Mouse (Mus musculus) B cell, adult 62 days (primary cell): ENCODE data around the gene Cntn2. TPM values are rescaled to one million over a fixed set of nuclear protein-coding genes. Genes with fewer than 3 reads are reported as not detected.

Experiments
- total RNA-seq: library from RNA; stranded (reverse); gene quantifications from 4 replicates; pipeline ENCODE4 v1.2.4, GENCODE M21; 2023

The Cntn2 gene
- total RNA-seq = 6.6 to 17.0 TPM (median 9.0 TPM) in 4 replicates

DNA sequence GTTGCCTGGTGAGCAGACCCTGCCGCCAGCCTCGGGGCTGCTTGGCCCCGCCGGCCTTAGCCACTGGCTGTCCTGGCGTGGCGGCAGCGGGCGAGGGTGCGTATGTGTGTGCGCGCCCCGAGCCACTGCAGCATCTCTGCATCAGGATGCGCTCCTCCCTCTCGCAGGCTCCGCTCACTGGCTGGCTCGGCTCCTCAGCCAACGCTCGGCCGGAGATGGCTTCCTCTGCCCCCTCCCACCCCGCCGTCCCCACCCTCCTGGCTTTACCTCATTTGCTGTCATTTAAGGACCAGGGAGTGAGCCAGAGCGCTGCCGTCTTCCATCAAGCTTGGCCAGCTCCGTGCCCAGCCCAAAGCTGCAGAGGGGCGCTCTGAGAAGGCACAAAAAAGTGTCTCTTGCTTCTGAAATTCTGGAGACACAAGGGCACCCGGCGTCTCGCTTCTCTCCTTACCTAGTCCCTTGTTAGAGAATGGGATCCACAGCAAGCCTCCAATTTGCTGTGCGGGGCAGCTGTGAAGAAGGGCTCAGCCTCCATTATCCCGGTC is at the start of gene Cntn2:
TSS of gene Cntn2 (minus strand) at position 495 of the 545 bp plus-strand sequence.

DNA sequence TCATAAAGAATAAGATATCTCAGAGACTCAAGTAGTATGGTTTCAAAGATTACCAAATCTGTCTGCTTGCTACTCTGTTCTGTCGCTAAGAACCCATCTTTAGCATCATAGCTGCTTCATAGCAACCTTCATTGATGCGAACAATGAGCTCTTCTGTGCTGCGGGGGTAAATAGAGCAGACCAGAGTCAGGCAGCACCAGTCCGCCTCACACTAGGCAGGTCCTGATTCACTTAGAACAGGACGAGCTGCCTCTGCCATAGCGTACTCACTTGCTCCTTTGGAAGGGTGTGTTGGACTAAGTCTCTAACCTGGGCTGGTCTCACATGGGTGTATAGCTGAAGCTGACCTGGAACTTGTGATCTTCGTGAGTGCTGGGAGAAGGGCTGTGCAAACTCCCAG is 37.0 kb downstream of the Cntn2 start, which contains the start of gene Tmem81:
TSS of gene Tmem81 (plus strand) at position 173 of the 400 bp plus-strand sequence.

DNA sequence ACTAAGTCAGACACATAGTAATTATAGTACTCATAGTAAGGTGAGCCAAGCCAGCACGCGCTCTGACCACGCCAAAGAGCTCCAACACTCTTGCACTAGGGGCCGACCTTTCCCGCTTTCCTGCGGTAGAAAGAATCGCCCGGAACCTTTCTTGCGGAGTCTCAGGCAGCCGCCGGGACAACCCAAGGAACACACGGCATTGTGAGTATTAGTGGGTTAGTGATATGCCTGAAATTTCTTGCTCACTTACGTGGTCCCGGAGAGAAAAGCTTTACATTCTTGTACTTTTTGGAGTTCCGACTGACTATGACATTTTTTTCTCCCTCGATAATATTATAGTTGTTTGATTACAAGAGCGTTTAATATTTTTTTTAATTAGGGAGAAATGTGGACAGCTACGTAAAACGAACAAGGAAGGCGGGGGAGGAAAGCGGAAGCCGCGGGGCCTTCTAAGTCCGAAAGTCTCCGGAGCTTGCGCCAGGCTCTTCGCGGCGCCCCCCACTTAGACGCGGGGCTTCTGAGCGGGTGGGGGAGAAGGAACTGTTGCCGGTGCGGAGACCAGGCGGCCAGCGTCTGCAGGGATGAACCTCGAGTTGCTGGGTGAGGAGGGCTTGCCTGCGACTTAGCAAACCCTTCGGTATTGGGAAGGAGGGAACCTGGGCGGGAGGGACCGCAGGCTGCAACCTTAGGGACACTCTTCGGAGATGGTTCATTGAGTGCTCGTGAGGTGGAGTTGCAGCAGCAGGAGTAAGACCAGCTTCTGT is 65.9 kb downstream of the Cntn2 start, which contains the start of gene Rbbp5:
TSS of gene Rbbp5 (plus strand) at position 438 of the 764 bp plus-strand sequence.

Other genes with a start within 250 kb of the Cntn2 start
- gene Klhdc8a, start 244.6 kb downstream of the Cntn2 start, total RNA-seq = 0.14 TPM in 1 of 4 replicates, not detected in the others
- 106 to 126 TPM (median 124 TPM) in 4 replicates for gene Nuak2, start 227.1 kb downstream of the Cntn2 start, total RNA-seq
- gene Tmcc2, start 152.0 kb downstream of the Cntn2 start, total RNA-seq = 0.46 to 1.4 TPM (median 0.88 TPM) in 4 replicates
- gene Dstyk, start 125.7 kb downstream of the Cntn2 start, total RNA-seq = 18.3 to 26.1 TPM (median 24.4 TPM) in 4 replicates
- gene Rbbp5, start 65.9 kb downstream of the Cntn2 start, total RNA-seq = 45.5 to 61.1 TPM (median 51.7 TPM) in 4 replicates
- gene Tmem81, start 37.0 kb downstream of the Cntn2 start, total RNA-seq = 10.0 to 13.9 TPM (median 12.2 TPM) in 4 replicates
- gene Nfasc, start 198.5 kb upstream of the Cntn2 start, total RNA-seq = 0.19 TPM in 1 of 4 replicates, not detected in the others